Mouse (Mus musculus) embryonic facial prominence, embryonic 11.5 days (tissue): Measurements from ENCODE around the gene Lrr1. TPM values are rescaled to one million over a fixed set of nuclear protein-coding genes. Genes with fewer than 3 reads are reported as not detected.

Source experiments
- ATAC-seq: fragments of 200-750 bp; cut with Nextera tagmentation; replicated peaks from 2 replicates; pipeline ENCODE4 v1.8.0; 2017; ENCODE audit warnings: low read depth; ENCODE audit not compliant: insufficient number of reproducible peaks, low FRiP score, low TSS enrichment
- DNase-seq: peaks from one replicate; pipeline ENCODE4 v3.0.0-alpha.2; 2015; ENCODE audit warnings: low spot score
- H3K27ac ChIP-seq: fragments of 300-500 bp; sonication (generic); replicated peaks from 2 replicates; pipeline ENCODE4 v1.5.1; 2014; ENCODE audit warnings: mild to moderate bottlenecking, low read depth, low read length, control low read depth
- H3K27me3 ChIP-seq: fragments of 300-500 bp; sonication (generic); 2 replicates; pipeline ENCODE4 v1.6.1; 2014; ENCODE audit warnings: mild to moderate bottlenecking, low read length, moderate library complexity, mixed read lengths; ENCODE audit not compliant: control insufficient read depth, insufficient read depth
- H3K36me3 ChIP-seq: fragments of 300-500 bp; sonication (generic); replicated peaks from 2 replicates; pipeline ENCODE4 v1.6.1; 2014; ENCODE audit warnings: low read depth, mild to moderate bottlenecking, low read length, moderate library complexity, mixed read lengths; ENCODE audit not compliant: control insufficient read depth, insufficient read depth
- H3K4me1 ChIP-seq: fragments of 300-500 bp; sonication (generic); 2 replicates; pipeline ENCODE4 v1.6.1; 2014; ENCODE audit warnings: low read length, mixed read lengths; ENCODE audit not compliant: control insufficient read depth, insufficient read depth
- H3K4me2 ChIP-seq: fragments of 300-500 bp; sonication (generic); 2 replicates; pipeline ENCODE4 v1.6.1; 2014; ENCODE audit warnings: low read depth, mild to moderate bottlenecking, control low read depth, low read length, moderate library complexity
- H3K4me3 ChIP-seq: fragments of 300-500 bp; sonication (generic); 2 replicates; pipeline ENCODE4 v1.5.1; 2014; ENCODE audit warnings: low read depth, low read length, control low read depth
- H3K9ac ChIP-seq: fragments of 300-500 bp; sonication (generic); replicated peaks from 2 replicates; pipeline ENCODE4 v1.6.1; 2014; ENCODE audit warnings: mild to moderate bottlenecking, control low read depth, low read length
- H3K9me3 ChIP-seq: fragments of 300-500 bp; sonication (generic); replicated peaks from 2 replicates; pipeline ENCODE4 v1.6.1; 2016; ENCODE audit warnings: mild to moderate bottlenecking, low read length, inconsistent platforms, mixed read lengths; ENCODE audit not compliant: control insufficient read depth
- WGBS: fragments of 180-500 bp; shearing (Covaris S2); extraction: QIAGEN DNeasy Blood & Tissue Kit; methylation state at CpG from one replicate; pipeline ENCODE4 v1.1.7; 2014; 5-methylcytosine and 5-hydroxymethylcytosine counted together
- polyA plus RNA-seq: library from polyadenylated mRNA; unstranded; fragments of >200 nt; fragmentation: Nextera tagmentation; extraction: Ambion mirVana; gene quantifications from 2 replicates; pipeline ENCODE4 v1.2.1, GENCODE M21; 2014

The Lrr1 gene
- polyA plus RNA-seq, 1 experiment from 2014 or later = 26.4 TPM

- no peaks in the 10 kb centered on the region for H3K9me3 ChIP-seq
- H3K4me1 ChIP-seq = no peaks in the 10 kb centered on the region
- no peaks in the 10 kb centered on the region for H3K27me3 ChIP-seq
- ATAC-seq = no peak
- H3K9ac ChIP-seq = no peak overlapping the region
- no peak overlapping the region for H3K4me3 ChIP-seq
- no peak overlapping the region for H3K27ac ChIP-seq
- no peaks in the 10 kb centered on the region for H3K36me3 ChIP-seq
- DNase-seq = no peak
- WGBS = 88% methylated on average over 6 of the region's 6 CpGs
- H3K4me2 ChIP-seq = no peak overlapping the region
Observed at GRCm38 (mm10) chr12:69131267-69131666, 37.3 kb upstream of the Lrr1 start.

- Histone ChIP-seq H3K9ac (no peak overlapping the region), H3K27me3 (no peaks in the 10 kb centered on the region), H3K4me2 (no peak overlapping the region), H3K4me1 (no peaks in the 10 kb centered on the region), H3K27ac (no peak overlapping the region), H3K4me3 (no peak overlapping the region), H3K9me3 (no peaks in the 10 kb centered on the region), H3K36me3 (no peaks in the 10 kb centered on the region)
- ATAC-seq (no peak), DNase-seq (peak; percentile 65)
- 10% methylated on average over 10 of the region's 10 CpGs for WGBS
Observed at GRCm38 (mm10) chr12:69131981-69132380, 36.6 kb upstream of the Lrr1 start.

GRCm38 (mm10) chr12:69139201-69139600 lies 29.4 kb upstream of the Lrr1 start:
- WGBS = 92% methylated on average over 3 of the region's 3 CpGs
- no peaks in the 10 kb centered on the region for H3K36me3 ChIP-seq
- no peak overlapping the region for H3K4me2 ChIP-seq
- no peak for ATAC-seq
- no peaks in the 10 kb centered on the region for H3K9me3 ChIP-seq
- H3K4me3 ChIP-seq = no peak overlapping the region
- no peak overlapping the region for H3K9ac ChIP-seq
- no peak overlapping the region for H3K27ac ChIP-seq
- DNase-seq = no peak
- H3K4me1 ChIP-seq = no peaks in the 10 kb centered on the region
- no peaks in the 10 kb centered on the region for H3K27me3 ChIP-seq

GRCm38 (mm10) chr12:69139841-69140240 lies 28.8 kb upstream of the Lrr1 start:
- Histone ChIP-seq H3K27ac (no peak overlapping the region), H3K27me3 (no peaks in the 10 kb centered on the region), H3K36me3 (no peaks in the 10 kb centered on the region), H3K4me2 (no peak overlapping the region), H3K9ac (no peak overlapping the region), H3K4me1 (no peaks in the 10 kb centered on the region), H3K4me3 (no peak overlapping the region), H3K9me3 (no peaks in the 10 kb centered on the region)
- 87% methylated on average over 7 of the region's 7 CpGs for WGBS
- DNase-seq = no peak
- ATAC-seq = no peak; the same call in 1 of the 2 replicates

DNA sequence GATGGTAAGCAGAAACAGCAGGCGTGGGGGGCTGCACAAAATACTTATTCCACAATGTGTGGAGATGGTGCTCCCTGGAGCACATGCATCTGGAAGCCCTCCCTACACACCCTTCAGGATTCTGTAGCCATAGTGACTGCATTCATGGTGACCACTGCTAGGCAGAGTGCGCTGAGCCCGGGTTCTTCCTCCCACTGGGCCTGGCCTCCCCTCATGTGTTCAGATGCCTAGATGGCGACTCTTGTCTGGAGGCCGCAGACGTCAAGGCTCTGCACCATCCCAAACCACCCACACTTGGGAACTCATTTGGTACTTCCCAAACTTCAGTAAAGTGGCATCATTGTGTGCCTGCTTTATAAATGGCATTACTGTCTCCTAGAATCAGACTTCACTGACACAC lies 25.2 kb upstream of the Lrr1 start:
- H3K9ac ChIP-seq = no peak overlapping the region
- no peaks in the 10 kb centered on the region for H3K27me3 ChIP-seq
- ATAC-seq (no peak), DNase-seq (no peak)
- H3K36me3 ChIP-seq = no peaks in the 10 kb centered on the region
- no peaks in the 10 kb centered on the region for H3K4me1 ChIP-seq
- no peak overlapping the region for H3K27ac ChIP-seq
- no peak overlapping the region for H3K4me3 ChIP-seq
- no peak overlapping the region for H3K4me2 ChIP-seq
- no peaks in the 10 kb centered on the region for H3K9me3 ChIP-seq
- WGBS = 67% methylated on average over 6 of the region's 6 CpGs

DNA sequence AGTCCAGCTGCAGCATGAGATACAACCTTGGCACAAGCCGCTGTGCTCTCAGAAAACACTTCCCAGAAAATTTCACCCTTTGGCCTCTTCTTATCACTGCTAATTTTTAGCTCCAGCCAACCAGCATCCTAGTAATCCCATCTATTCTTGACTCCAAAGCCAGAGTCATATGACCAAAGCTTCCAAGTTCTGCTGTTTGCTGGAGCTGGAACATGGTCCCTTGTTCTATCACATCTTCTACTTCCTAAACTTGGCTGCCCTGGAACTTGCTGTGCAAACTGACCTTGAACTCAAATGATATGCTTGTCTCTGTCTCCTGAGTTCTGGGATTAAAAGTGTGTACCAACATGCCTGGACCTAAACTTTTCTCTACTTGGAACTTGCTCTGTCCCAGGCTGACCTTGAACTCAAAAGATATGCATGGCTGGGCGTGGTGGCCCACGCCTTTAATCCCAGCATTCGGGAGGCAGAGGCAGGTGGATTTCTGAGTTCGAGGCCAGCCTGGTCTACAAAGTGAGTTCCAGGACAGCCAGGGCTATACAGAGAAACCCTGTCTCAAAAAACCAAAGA lies 21.4 kb upstream of the Lrr1 start:
- no peak overlapping the region for H3K4me3 ChIP-seq
- no peaks in the 10 kb centered on the region for H3K4me1 ChIP-seq
- ATAC-seq (no peak), DNase-seq (no peak)
- H3K36me3 ChIP-seq = no peaks in the 10 kb centered on the region
- H3K4me2 ChIP-seq = no peak overlapping the region
- 96% methylated on average over 5 of the region's 5 CpGs for WGBS
- H3K27ac ChIP-seq = no peak overlapping the region
- H3K27me3 ChIP-seq = no peaks in the 10 kb centered on the region
- no peak overlapping the region for H3K9ac ChIP-seq
- H3K9me3 ChIP-seq = no peaks in the 10 kb centered on the region

GRCm38 (mm10) chr12:69150049-69150448 lies 18.6 kb upstream of the Lrr1 start:
- Histone ChIP-seq H3K4me1 (no peaks in the 10 kb centered on the region), H3K4me3 (no peak overlapping the region), H3K36me3 (no peaks in the 10 kb centered on the region), H3K9me3 (no peaks in the 10 kb centered on the region), H3K9ac (no peak overlapping the region), H3K27ac (no peak overlapping the region), H3K4me2 (no peak overlapping the region), H3K27me3 (no peaks in the 10 kb centered on the region)
- WGBS = 85% methylated on average over 13 of the region's 13 CpGs
- ATAC-seq (no peak), DNase-seq (no peak)

- peaks cover 5% of the 10 kb centered on the region for H3K36me3 ChIP-seq
- H3K27ac ChIP-seq = no peak overlapping the region
- H3K9ac ChIP-seq = no peak overlapping the region
- H3K27me3 ChIP-seq = no peaks in the 10 kb centered on the region
- no peak overlapping the region for H3K4me2 ChIP-seq
- ATAC-seq (no peak), DNase-seq (no peak)
- no peaks in the 10 kb centered on the region for H3K9me3 ChIP-seq
- H3K4me1 ChIP-seq = no peaks in the 10 kb centered on the region
- 86% methylated on average over 2 of the region's 2 CpGs for WGBS
- no peak overlapping the region for H3K4me3 ChIP-seq
Observed at GRCm38 (mm10) chr12:69155923-69156322, 12.7 kb upstream of the Lrr1 start.
